Mouse (Mus musculus) sigmoid colon, adult 10 weeks (tissue): ENCODE measurements around the gene Kctd14. TPM values are rescaled to one million over a fixed set of nuclear protein-coding genes. Genes with fewer than 3 reads are reported as not detected.

Experiments
- polyA plus RNA-seq: library from polyadenylated mRNA; stranded (reverse); fragments of 350-450 nt; fragmentation: Illumina TruSeq; extraction: RNeasy Lipid Tissue Mini Kit (QIAGEN cat#74804); gene quantifications from one replicate; pipeline ENCODE4 v1.2.3, GENCODE M21; 2014; ENCODE audit warnings: low read depth, low replicate concordance

The Kctd14 gene
- polyA plus RNA-seq: 33.9 TPM

GRCm38 (mm10) chr7:97451023-97451422 lies at the start of gene Kctd14:
TSS of gene Kctd14 (plus strand) at chr7:97451323.

GRCm38 (mm10) chr7:97416906-97417777 lies 34.0 kb upstream of the Kctd14 start, which contains the start of gene Thrsp:
TSS of gene Thrsp (minus strand) at chr7:97417730.

DNA sequence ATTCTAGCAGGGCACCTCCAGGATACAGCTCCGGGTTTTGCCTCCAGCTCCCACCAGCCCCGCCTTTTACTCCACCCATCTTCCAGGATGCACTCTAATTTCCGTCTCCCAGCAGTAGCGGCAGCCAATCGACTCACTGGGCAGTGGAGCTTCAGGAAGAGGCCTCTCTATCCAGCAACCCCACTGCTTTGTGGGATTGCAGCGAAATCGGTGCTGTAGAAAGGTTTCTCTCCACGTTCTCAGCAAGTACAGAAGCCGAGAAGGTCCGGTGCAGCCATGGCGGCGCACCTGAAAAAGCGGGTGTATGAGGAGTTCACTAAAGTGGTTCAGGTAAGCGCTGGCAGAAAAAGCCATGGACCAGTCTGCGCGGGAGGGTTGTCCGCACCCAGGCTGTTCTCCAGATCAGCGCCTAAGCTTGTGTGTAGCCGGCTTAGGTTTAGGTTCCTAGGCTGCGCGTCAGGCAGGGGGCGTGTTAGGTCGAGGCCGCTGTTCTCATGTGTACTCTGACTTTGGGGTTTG lies 29.8 kb downstream of the Kctd14 start, which contains the start of gene Ints4:
Gene Ints4 (plus strand): TSS at position 136 of the 519 bp plus-strand sequence.

Other genes with a start within 250 kb of the Kctd14 start
- gene Usp35, start 119.3 kb upstream of the Kctd14 start, polyA plus RNA-seq: 0.69 TPM
- 6.2 TPM for gene Kctd21, start 119.0 kb upstream of the Kctd14 start, polyA plus RNA-seq
- 19.0 TPM for gene Alg8, start 79.7 kb upstream of the Kctd14 start, polyA plus RNA-seq
- 262 TPM for gene Ndufc2, start 51.3 kb upstream of the Kctd14 start, polyA plus RNA-seq
- gene Thrsp, start 33.6 kb upstream of the Kctd14 start, polyA plus RNA-seq: 2.0 TPM
- 58.8 TPM for gene Ints4, start 29.6 kb downstream of the Kctd14 start, polyA plus RNA-seq
- gene Aamdc, start 128.2 kb downstream of the Kctd14 start, polyA plus RNA-seq: 24.4 TPM
- 29.8 TPM for gene Rsf1, start 128.6 kb downstream of the Kctd14 start, polyA plus RNA-seq
- 69.7 TPM for gene Clns1a, start 245.3 kb downstream of the Kctd14 start, polyA plus RNA-seq